ENCODE assay signal across 8 mouse cellular contexts in the genomic region with DNA sequence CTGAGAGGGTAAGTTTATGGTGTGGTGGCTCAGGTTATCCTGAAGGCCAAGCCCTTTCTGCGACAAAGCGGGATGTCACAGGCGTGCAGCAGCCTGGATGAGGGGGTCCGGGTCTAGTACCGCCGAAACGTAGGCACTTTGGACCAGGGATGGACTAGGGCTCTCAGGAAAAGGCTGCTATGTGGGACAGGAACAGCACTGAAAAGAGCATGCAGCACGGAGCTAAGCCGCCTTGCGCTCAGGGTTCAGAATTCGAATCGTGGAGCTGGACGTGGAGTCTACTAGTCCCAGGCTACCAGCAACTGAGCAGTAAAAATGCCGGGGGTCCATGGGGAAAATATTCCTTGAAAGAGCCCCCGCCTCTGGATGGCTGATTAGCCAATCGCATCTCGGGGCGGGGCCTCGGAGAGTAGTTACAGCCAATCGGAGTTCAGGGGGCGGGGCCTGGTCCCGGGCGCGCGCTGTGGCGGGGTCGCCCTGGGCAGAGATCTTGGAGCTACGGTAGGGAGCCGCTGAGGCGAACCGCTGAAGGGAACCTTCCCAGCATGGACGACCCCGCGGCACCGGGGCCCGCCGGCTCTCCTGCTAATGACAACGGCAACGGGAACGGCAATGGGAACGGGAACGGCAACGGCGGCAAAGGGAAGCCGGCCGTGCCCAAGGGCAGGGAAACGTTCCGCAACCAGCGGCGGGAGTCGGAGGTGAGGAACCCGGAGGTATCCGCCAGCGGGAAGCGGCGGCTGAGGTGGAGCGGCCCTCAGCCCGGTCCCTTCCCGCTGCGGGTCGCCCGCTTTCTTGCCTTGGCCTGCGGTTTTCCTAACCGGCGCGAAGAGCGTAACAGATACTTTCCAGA. TPM values are rescaled to one million over a fixed set of nuclear protein-coding genes. Genes with fewer than 3 reads are reported as not detected.
A peak's percentile ranks its signal among the peaks of the same experiment; 100 is the strongest.
DNase-seq lines count a peak whose midpoint lies in the region; ATAC-seq and TF ChIP-seq lines count a peak whose summit lies in the region.

A gene (plus strand): TSS at position 483 of the 853 bp plus-strand sequence.

- H3K9me3 ChIP-seq in forebrain, postnatal 0 days (ENCODE audit: low read length): no peaks in the 10 kb centered on the region
- no peaks in the 10 kb centered on the region for H3K9me3 ChIP-seq in neural tube, embryonic 15.5 days (replicated peaks)

- peak within 1 kb of the TSS; percentile 65 for H3K27ac ChIP-seq in cerebellum, adult 2 months (ENCODE audit: insufficient read depth, low read length)
- H3K27ac ChIP-seq in forebrain, postnatal 0 days (ENCODE audit: low read depth, low read length): 0 out of 2 replicates have a peak within 1 kb of the TSS, but pooled peaks have one; percentile 24
- peak within 1 kb of the TSS; percentile 28; the same call in 1 of the 2 replicates for H3K27ac ChIP-seq in layer of hippocampus, adult 2 months
- peak within 1 kb of the TSS; percentile 58 for H3K27ac ChIP-seq in neural tube, embryonic 15.5 days (replicated peaks)

- H3K4me2 ChIP-seq in forebrain, postnatal 0 days (ENCODE audit: low read depth): peak within 1 kb of the TSS; percentile 86
- peak within 1 kb of the TSS; percentile 77 for H3K4me2 ChIP-seq in neural tube, embryonic 15.5 days

- no peaks in the 10 kb centered on the region for H3K27me3 ChIP-seq in cerebellum, adult 2 months (ENCODE audit: control insufficient read depth, insufficient read depth, low read length)
- peaks cover 4% of the 10 kb centered on the region; the same call in 1 of the 2 replicates for H3K27me3 ChIP-seq in forebrain, postnatal 0 days (ENCODE audit: insufficient read depth, low read length)
- peaks cover 26% of the 10 kb centered on the region for H3K27me3 ChIP-seq in neural tube, embryonic 15.5 days (replicated peaks)

- ATAC-seq in forebrain, postnatal 0 days: peak; percentile 99
- ATAC-seq in neural tube, embryonic 15.5 days (ENCODE audit: low FRiP score): peak; percentile 99

- H3K4me3 ChIP-seq in cerebellum, adult 2 months (replicated peaks; ENCODE audit: insufficient read depth, low read depth, low read length): peak within 1 kb of the TSS; percentile 95
- peak within 1 kb of the TSS; percentile 65 for H3K4me3 ChIP-seq in forebrain, postnatal 0 days (ENCODE audit: low read depth, low read length)
- H3K4me3 ChIP-seq in layer of hippocampus, adult 2 months: peak within 1 kb of the TSS; percentile 75
- H3K4me3 ChIP-seq in lung, adult 2 months (replicated peaks; ENCODE audit: extremely low read depth, low read depth, low read length): peak within 1 kb of the TSS; percentile 80
- H3K4me3 ChIP-seq in neural tube, embryonic 15.5 days (replicated peaks): peak within 1 kb of the TSS; percentile 71

- H3K4me1 ChIP-seq in cerebellum, adult 2 months (ENCODE audit: control insufficient read depth, insufficient read depth, low read length): no peaks in the 10 kb centered on the region; the same call in 1 of the 2 replicates
- no peaks in the 10 kb centered on the region for H3K4me1 ChIP-seq in forebrain, postnatal 0 days (ENCODE audit: insufficient read depth)
- H3K4me1 ChIP-seq in lung, adult 2 months (ENCODE audit: control insufficient read depth, insufficient read depth, low read length): peaks cover 5% of the 10 kb centered on the region
- peaks cover 9% of the 10 kb centered on the region for H3K4me1 ChIP-seq in neural tube, embryonic 15.5 days

- TF ChIP-seq CTCF in cerebellum, adult 2 months (IDR thresholded peaks at IDR 0.05; ENCODE audit: borderline replicate concordance, insufficient read depth, low read depth, low read length): no peak
- no peak for TF ChIP-seq CTCF in forebrain, postnatal 0 days (IDR thresholded peaks at IDR 0.05; ENCODE audit: low read depth)
- no peak for TF ChIP-seq CTCF in layer of hippocampus, adult 2 months (conservative IDR thresholded peaks at IDR 0.05)
- no peak for TF ChIP-seq CTCF in lung, adult 2 months (IDR thresholded peaks at IDR 0.05; ENCODE audit: insufficient read depth, low read length)

- whole genome bisulfite sequencing in cerebellum, adult 2 months: under 1% methylated on average over 67 of the region's 67 CpGs
- WGBS in forebrain, postnatal 0 days: 1% methylated on average over 66 of the region's 67 CpGs
- under 1% methylated on average over 67 of the region's 67 CpGs for WGBS in lung, adult 2 months
- WGBS in neural tube, embryonic 15.5 days: under 1% methylated on average over 65 of the region's 67 CpGs

- peak; percentile 65 for DNase-seq in MEL-GATA-1-ER (ENCODE audit: extremely low read depth, low read depth)
- peak; percentile 93 to 96 for DNase-seq in cerebellum, adult 2 months
- peak; percentile 94 for DNase-seq in forebrain, postnatal 0 days
- peak; percentile 98 for DNase-seq in heart, postnatal 4 days
- DNase-seq in layer of hippocampus, adult 2 months (ENCODE audit: low spot score in 2 of 2): peak; percentile 89 to 90
- peak; percentile 92 for DNase-seq in lung, adult 2 months
- peak; percentile 99 for DNase-seq in testis, postnatal 10 days (ENCODE audit: low spot score)

- TF ChIP-seq POLR2A in cerebellum, adult 2 months (IDR thresholded peaks at IDR 0.05; ENCODE audit: borderline replicate concordance, insufficient read depth, low read length): peak; percentile 67; the same call in 1 of the 2 replicates
- no peak for TF ChIP-seq POLR2A in lung, adult 2 months (IDR thresholded peaks at IDR 0.05; ENCODE audit: borderline replicate concordance, extremely low read depth, low read depth, low read length)

- H3K36me3 ChIP-seq in forebrain, postnatal 0 days (ENCODE audit: insufficient read depth): no peaks in the 10 kb centered on the region
- no peaks in the 10 kb centered on the region for H3K36me3 ChIP-seq in neural tube, embryonic 15.5 days

- H3K9ac ChIP-seq in forebrain, postnatal 0 days: peak within 1 kb of the TSS; percentile 59
- peak within 1 kb of the TSS; percentile 59 for H3K9ac ChIP-seq in neural tube, embryonic 15.5 days (replicated peaks)

RNA-seq across cellular contexts. Expression of the gene that starts here (rescaled TPM):
- 46.0 and 57.8 TPM in 2 replicates for polyA plus RNA-seq in cerebellum, adult 2 months (2012; rRNA removed)
- 9.5 and 14.4 TPM in 2 replicates for total RNA-seq in forebrain, postnatal 0 days (2014; rRNA removed)
- polyA plus RNA-seq in forebrain, postnatal 0 days (2015; fragmentation: Nextera tagmentation; extraction: Ambion mirVana): 4.0 and 5.2 TPM in 2 replicates
- total RNA-seq in heart, postnatal 4 days (2021): 10 to 100 TPM; 88.5 to 98.9 TPM
- 10 to 100 TPM; 27.8 to 30.3 TPM for total RNA-seq in layer of hippocampus, adult 2 months (2021)
- polyA plus RNA-seq in lung, adult 2 months (2012; rRNA removed): 0.79 and 0.89 TPM in 2 replicates
- 4.6 and 4.8 TPM in 2 replicates for polyA plus RNA-seq in neural tube, embryonic 15.5 days (2015; fragmentation: Nextera tagmentation; extraction: Ambion mirVana)

Comparison
In these comparisons a context has a peak if more than half of its experiments do, and no peak if none do; other contexts are left out.
1. Peak in every context shown above with its lines: DNase-seq, ATAC-seq, H3K4me3 ChIP-seq and H3K27ac ChIP-seq.
2. Peak in DNase-seq and H3K4me3 ChIP-seq in lung, adult 2 months; RNA of the gene not detected or under 1 TPM.